Mouse (Mus musculus): Measurements from ENCODE around the gene Pycr1.

Pycr1 gene

GRCm38 (mm10) chr11:120603545-120603944, 40.0 kb downstream of the Pycr1 start:
- DNase-seq (ENCODE audit: low spot score in 2 of 2): no peak

GRCm38 (mm10) chr11:120600716-120601115, 42.9 kb downstream of the Pycr1 start:
- no peak for DNase-seq (ENCODE audit: low spot score in 2 of 2)

DNA sequence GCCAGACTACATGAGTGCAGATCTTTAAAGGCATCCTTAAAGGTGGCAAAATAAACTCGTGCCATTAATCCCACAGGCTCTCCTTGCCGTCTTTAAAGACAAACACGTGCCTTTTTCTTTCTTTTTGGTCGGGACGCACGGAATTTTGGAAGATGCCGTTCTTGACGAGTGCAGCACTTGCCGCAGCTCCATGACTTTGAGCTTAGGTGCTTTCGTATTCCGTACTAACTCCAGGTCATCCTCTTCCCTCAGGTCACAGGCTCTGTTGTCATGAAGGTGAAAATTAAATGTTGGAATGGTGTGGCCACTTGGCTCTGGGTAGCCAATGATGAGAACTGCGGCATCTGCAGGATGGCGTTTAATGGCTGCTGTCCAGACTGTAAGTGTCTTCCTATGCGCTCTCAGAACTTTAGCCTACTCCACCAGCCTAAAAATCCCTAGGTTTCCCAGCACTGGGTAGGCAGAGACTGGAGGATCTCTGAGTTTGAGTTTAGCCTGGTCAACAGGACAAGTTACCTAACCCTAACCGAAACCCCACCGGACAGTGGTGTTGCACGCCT, 44.5 kb downstream of the Pycr1 start:
- DNase-seq (ENCODE audit: low spot score in 2 of 2): no peak

- DNase-seq (ENCODE audit: low spot score in 2 of 2): peak; percentile 92 to 93
Observed at GRCm38 (mm10) chr11:120598283-120598989, 45.1 kb downstream of the Pycr1 start, which contains the start of the genes Alyref and Anapc11. Gene Alyref (minus strand): TSS chr11:120598365. Gene Anapc11 (plus strand): TSS chr11:120598421.

GRCm38 (mm10) chr11:120597240-120598235, 46.0 kb downstream of the Pycr1 start:
- no peak for DNase-seq (ENCODE audit: low spot score in 2 of 2)

- no peak for DNase-seq (ENCODE audit: low spot score in 2 of 2)
Observed at GRCm38 (mm10) chr11:120588531-120588930, 55.0 kb downstream of the Pycr1 start.
